Mouse (Mus musculus): ENCODE data around the gene Zfp263. TPM values are rescaled to one million over a fixed set of nuclear protein-coding genes. Genes with fewer than 3 reads are reported as not detected.
A peak's percentile ranks its signal among the peaks of the same experiment; 100 is the strongest.

Gene Zfp263
- polyA plus RNA-seq, 1 experiment from 2014 or later: 27.3 TPM

- WGBS: 80% methylated on average over 1 of the region's 1 CpGs
- Histone ChIP-seq H3K4me3 (ENCODE audit: low read depth, low read length) (no peak overlapping the region), H3K9ac (ENCODE audit: low read length) (no peak overlapping the region)
Observed at GRCm38 (mm10) chr16:3733198-3733732, 10.6 kb upstream of the Zfp263 start.

DNA sequence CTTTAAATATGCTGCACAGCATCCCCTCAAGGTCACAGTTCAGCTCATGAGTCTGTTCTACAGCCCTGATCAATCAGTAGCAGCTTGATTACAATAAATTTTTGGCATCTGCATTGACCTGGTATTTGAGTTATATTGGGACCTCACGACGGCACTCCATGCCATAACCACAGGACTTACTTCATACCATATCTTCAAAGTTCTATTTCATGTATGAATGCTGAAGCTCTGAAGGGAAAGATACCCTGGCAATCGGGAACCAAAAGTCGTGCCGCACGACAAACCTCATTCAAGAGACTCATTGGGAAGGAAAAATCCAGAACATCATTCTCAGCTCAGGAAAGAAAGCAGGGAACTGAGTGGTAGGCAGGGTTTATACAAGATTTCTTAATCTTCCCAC, 1.4 kb upstream of the Zfp263 start:
- no peak overlapping the region for H3K4me3 ChIP-seq (ENCODE audit: low read depth, low read length)
- H3K36me3 ChIP-seq (ENCODE audit: control insufficient read depth, insufficient read depth, low read length): peaks cover 10% of the 10 kb centered on the region
- ATAC-seq (no peak), DNase-seq (ENCODE audit: low spot score) (no peak)
- no peak overlapping the region for H3K4me2 ChIP-seq (ENCODE audit: low read length)
- H3K4me1 ChIP-seq (ENCODE audit: control insufficient read depth, insufficient read depth, low read length): peaks cover 12% of the 10 kb centered on the region
- H3K27ac ChIP-seq (ENCODE audit: low read depth, low read length): no peak overlapping the region
- no peak overlapping the region for H3K9ac ChIP-seq (ENCODE audit: low read length)
- no peaks in the 10 kb centered on the region for H3K27me3 ChIP-seq (replicated peaks; ENCODE audit: control insufficient read depth, insufficient read depth, low read length)
- no peaks in the 10 kb centered on the region for H3K9me3 ChIP-seq (replicated peaks; ENCODE audit: control insufficient read depth, low read length)
- WGBS: 96% methylated on average over 6 of the region's 6 CpGs

More at GRCm38 (mm10) chr16:3733198-3733732, 10.6 kb upstream of the Zfp263 start:
- DNase-seq (ENCODE audit: low spot score) (no peak), ATAC-seq (no peak)
- H3K9me3 ChIP-seq (replicated peaks; ENCODE audit: control insufficient read depth, low read length): no peaks in the 10 kb centered on the region
- no peaks in the 10 kb centered on the region for H3K27me3 ChIP-seq (replicated peaks; ENCODE audit: control insufficient read depth, insufficient read depth, low read length)
- H3K27ac ChIP-seq (ENCODE audit: low read depth, low read length): no peak overlapping the region
- H3K36me3 ChIP-seq (ENCODE audit: control insufficient read depth, insufficient read depth, low read length): no peaks in the 10 kb centered on the region
- no peak overlapping the region for H3K4me2 ChIP-seq (ENCODE audit: low read length)
- H3K4me1 ChIP-seq (ENCODE audit: control insufficient read depth, insufficient read depth, low read length): no peaks in the 10 kb centered on the region

DNA sequence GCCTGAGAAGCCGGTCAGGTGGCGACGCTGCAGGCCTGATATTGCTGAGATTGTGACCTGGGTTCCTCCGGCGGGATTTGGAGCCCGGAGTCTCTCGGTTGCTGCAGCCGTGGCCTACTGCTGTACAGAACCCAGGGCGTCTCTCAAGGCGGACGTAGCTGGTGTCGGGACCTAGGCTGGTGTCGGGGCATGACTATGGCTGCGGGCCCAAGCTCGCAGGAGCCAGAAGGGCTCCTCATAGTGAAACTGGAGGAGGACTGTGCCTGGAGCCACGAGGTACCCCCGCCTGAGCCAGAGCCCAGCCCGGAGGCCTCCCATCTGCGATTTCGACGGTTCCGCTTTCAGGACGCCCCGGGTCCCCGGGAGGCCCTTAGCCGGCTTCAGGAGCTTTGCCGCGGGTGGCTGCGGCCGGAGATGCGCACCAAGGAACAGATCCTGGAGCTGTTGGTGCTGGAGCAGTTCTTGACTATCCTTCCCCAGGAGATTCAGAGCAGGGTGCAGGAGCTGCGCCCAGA, 350 bp downstream of the Zfp263 start:
- H3K4me3 ChIP-seq (ENCODE audit: low read depth, low read length): peak overlapping the region; percentile 81
- H3K9ac ChIP-seq (ENCODE audit: low read length): peak overlapping the region; percentile 91
- H3K27me3 ChIP-seq (replicated peaks; ENCODE audit: control insufficient read depth, insufficient read depth, low read length): no peaks in the 10 kb centered on the region
- peak overlapping the region; percentile 93 for H3K4me2 ChIP-seq (ENCODE audit: low read length)
- H3K4me1 ChIP-seq (ENCODE audit: control insufficient read depth, insufficient read depth, low read length): peaks cover 12% of the 10 kb centered on the region
- WGBS: 0% methylated on average over 32 of the region's 32 CpGs
- DNase-seq (ENCODE audit: low spot score): no peak
- peaks cover 25% of the 10 kb centered on the region for H3K36me3 ChIP-seq (ENCODE audit: control insufficient read depth, insufficient read depth, low read length)
- peaks cover 15% of the 10 kb centered on the region for H3K9me3 ChIP-seq (replicated peaks; ENCODE audit: control insufficient read depth, low read length)
- H3K27ac ChIP-seq (ENCODE audit: low read depth, low read length): peak overlapping the region; percentile 83
- peak; percentile 56; the same call in 1 of the 2 replicates for ATAC-seq

GRCm38 (mm10) chr16:3745656-3746055, 1.8 kb downstream of the Zfp263 start:
- Histone ChIP-seq H3K36me3 (ENCODE audit: control insufficient read depth, insufficient read depth, low read length) (peaks cover 38% of the 10 kb centered on the region), H3K4me2 (ENCODE audit: low read length) (peak overlapping the region; percentile 93), H3K4me1 (ENCODE audit: control insufficient read depth, insufficient read depth, low read length) (peaks cover 12% of the 10 kb centered on the region), H3K4me3 (ENCODE audit: low read depth, low read length) (0 out of 2 replicates have a peak overlapping the region, but pooled peaks have one; percentile 8), H3K9me3 (replicated peaks; ENCODE audit: control insufficient read depth, low read length) (peaks cover 26% of the 10 kb centered on the region), H3K9ac (ENCODE audit: low read length) (peak overlapping the region; percentile 8; the same call in 1 of the 2 replicates), H3K27me3 (replicated peaks; ENCODE audit: control insufficient read depth, insufficient read depth, low read length) (no peaks in the 10 kb centered on the region), H3K27ac (ENCODE audit: low read depth, low read length) (no peak overlapping the region)
- ATAC-seq (no peak), DNase-seq (ENCODE audit: low spot score) (no peak)
- 88% methylated on average over 4 of the region's 4 CpGs for WGBS

DNA sequence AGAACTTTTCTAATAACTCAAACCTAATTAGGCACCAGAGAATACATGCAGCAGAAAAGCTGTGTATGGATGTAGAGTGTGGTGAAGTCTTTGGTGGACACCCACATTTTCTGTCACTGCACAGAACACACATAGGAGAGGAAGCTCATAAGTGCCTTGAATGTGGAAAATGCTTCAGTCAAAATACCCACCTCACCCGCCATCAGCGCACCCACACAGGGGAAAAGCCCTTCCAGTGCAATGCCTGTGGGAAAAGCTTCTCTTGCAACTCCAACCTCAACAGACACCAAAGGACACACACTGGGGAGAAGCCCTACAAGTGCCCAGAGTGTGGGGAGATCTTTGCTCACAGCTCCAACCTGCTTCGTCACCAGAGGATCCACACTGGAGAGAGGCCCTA, 5.1 kb downstream of the Zfp263 start:
- ATAC-seq (no peak), DNase-seq (ENCODE audit: low spot score) (no peak)
- Histone ChIP-seq H3K9ac (ENCODE audit: low read length) (no peak overlapping the region), H3K4me2 (ENCODE audit: low read length) (no peak overlapping the region), H3K9me3 (replicated peaks; ENCODE audit: control insufficient read depth, low read length) (peaks cover 30% of the 10 kb centered on the region), H3K27ac (ENCODE audit: low read depth, low read length) (no peak overlapping the region), H3K4me1 (ENCODE audit: control insufficient read depth, insufficient read depth, low read length) (peaks cover 12% of the 10 kb centered on the region), H3K36me3 (ENCODE audit: control insufficient read depth, insufficient read depth, low read length) (peaks cover 59% of the 10 kb centered on the region), H3K27me3 (replicated peaks; ENCODE audit: control insufficient read depth, insufficient read depth, low read length) (no peaks in the 10 kb centered on the region), H3K4me3 (ENCODE audit: low read depth, low read length) (no peak overlapping the region)
- WGBS: 98% methylated on average over 3 of the region's 3 CpGs

GRCm38 (mm10) chr16:3771603-3772002, 27.7 kb downstream of the Zfp263 start:
- 92% methylated on average over 4 of the region's 4 CpGs for WGBS
- H3K9ac ChIP-seq (ENCODE audit: low read length): no peak overlapping the region

GRCm38 (mm10) chr16:3776365-3776764, 32.5 kb downstream of the Zfp263 start:
- no peak for ATAC-seq
- DNase-seq (ENCODE audit: low spot score): no peak
- 85% methylated on average over 3 of the region's 3 CpGs for WGBS
- Histone ChIP-seq H3K27me3 (replicated peaks; ENCODE audit: control insufficient read depth, insufficient read depth, low read length) (no peaks in the 10 kb centered on the region), H3K4me3 (ENCODE audit: low read depth, low read length) (no peak overlapping the region), H3K9me3 (replicated peaks; ENCODE audit: control insufficient read depth, low read length) (no peaks in the 10 kb centered on the region), H3K4me2 (ENCODE audit: low read length) (no peak overlapping the region), H3K4me1 (ENCODE audit: control insufficient read depth, insufficient read depth, low read length) (no peaks in the 10 kb centered on the region; the same call in 1 of the 2 replicates), H3K27ac (ENCODE audit: low read depth, low read length) (no peak overlapping the region), H3K9ac (ENCODE audit: low read length) (no peak overlapping the region), H3K36me3 (ENCODE audit: control insufficient read depth, insufficient read depth, low read length) (no peaks in the 10 kb centered on the region)

More at GRCm38 (mm10) chr16:3771603-3772002, 27.7 kb downstream of the Zfp263 start:
- H3K27ac ChIP-seq (ENCODE audit: low read depth, low read length): no peak overlapping the region
- no peaks in the 10 kb centered on the region for H3K9me3 ChIP-seq (replicated peaks; ENCODE audit: control insufficient read depth, low read length)
- H3K36me3 ChIP-seq (ENCODE audit: control insufficient read depth, insufficient read depth, low read length): no peaks in the 10 kb centered on the region
- no peaks in the 10 kb centered on the region for H3K4me1 ChIP-seq (ENCODE audit: control insufficient read depth, insufficient read depth, low read length)
- H3K4me2 ChIP-seq (ENCODE audit: low read length): no peak overlapping the region
- ATAC-seq: no peak
- H3K27me3 ChIP-seq (replicated peaks; ENCODE audit: control insufficient read depth, insufficient read depth, low read length): no peaks in the 10 kb centered on the region
- no peak for DNase-seq (ENCODE audit: low spot score)
- no peak overlapping the region for H3K4me3 ChIP-seq (ENCODE audit: low read depth, low read length)

DNA sequence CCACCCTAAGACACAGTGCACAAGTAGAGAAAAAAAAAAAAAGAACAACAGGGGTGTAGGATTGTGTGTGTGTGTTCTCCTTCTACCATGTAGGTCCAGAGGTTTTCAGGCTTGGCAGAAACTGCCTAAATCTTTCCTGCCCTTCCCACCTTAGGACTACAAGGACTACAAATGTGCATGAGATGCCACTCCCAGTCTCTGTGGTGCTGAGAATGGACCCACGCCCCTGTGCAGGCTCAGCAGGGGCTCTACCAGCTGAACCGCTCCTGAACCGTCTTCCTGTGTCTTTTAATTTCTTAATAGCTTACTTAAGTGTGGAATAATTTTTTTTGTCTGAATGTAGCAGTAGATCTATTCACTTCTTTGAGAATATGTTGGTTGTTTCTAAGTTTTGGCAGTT, 34.1 kb downstream of the Zfp263 start:
- no peak for ATAC-seq
- no peak overlapping the region for H3K27ac ChIP-seq (ENCODE audit: low read depth, low read length)
- WGBS: 75% methylated on average over 3 of the region's 3 CpGs

DNA sequence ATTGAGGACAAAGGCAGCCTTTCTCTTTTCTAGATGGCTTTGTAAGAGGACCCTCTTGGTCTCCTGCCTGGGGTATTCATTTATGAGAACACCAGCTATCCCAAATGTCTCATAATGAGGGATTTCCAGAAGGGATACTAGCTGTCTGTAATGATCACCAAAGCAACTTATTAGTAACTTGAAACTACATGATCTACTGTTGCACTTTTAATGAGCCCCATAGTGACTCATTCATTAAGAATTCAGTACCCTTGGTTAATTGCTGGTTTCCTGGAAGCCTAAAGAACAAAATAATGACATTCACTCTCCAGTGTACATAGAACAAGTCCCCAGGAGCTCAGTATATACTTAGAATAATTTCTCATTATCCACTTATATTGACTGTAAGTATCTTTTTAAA, 37.3 kb downstream of the Zfp263 start:
- no peaks in the 10 kb centered on the region for H3K27me3 ChIP-seq (replicated peaks; ENCODE audit: control insufficient read depth, insufficient read depth, low read length)
- H3K4me1 ChIP-seq (ENCODE audit: control insufficient read depth, insufficient read depth, low read length): no peaks in the 10 kb centered on the region; the same call in 1 of the 2 replicates
- H3K9me3 ChIP-seq (replicated peaks; ENCODE audit: control insufficient read depth, low read length): no peaks in the 10 kb centered on the region
- H3K9ac ChIP-seq (ENCODE audit: low read length): no peak overlapping the region
- peak; percentile 32; the same call in 1 of the 2 replicates for ATAC-seq
- no peak overlapping the region for H3K4me3 ChIP-seq (ENCODE audit: low read depth, low read length)
- no peak overlapping the region for H3K27ac ChIP-seq (ENCODE audit: low read depth, low read length)
- DNase-seq (ENCODE audit: low spot score): peak; percentile 47
- H3K4me2 ChIP-seq (ENCODE audit: low read length): no peak overlapping the region
- no peaks in the 10 kb centered on the region for H3K36me3 ChIP-seq (ENCODE audit: control insufficient read depth, insufficient read depth, low read length)

More for the DNA sequence above, 34.1 kb downstream of the Zfp263 start:
- no peak overlapping the region for H3K9ac ChIP-seq (ENCODE audit: low read length)
- DNase-seq (ENCODE audit: low spot score): no peak
- no peaks in the 10 kb centered on the region for H3K36me3 ChIP-seq (ENCODE audit: control insufficient read depth, insufficient read depth, low read length)
- H3K4me1 ChIP-seq (ENCODE audit: control insufficient read depth, insufficient read depth, low read length): no peaks in the 10 kb centered on the region; the same call in 1 of the 2 replicates
- no peaks in the 10 kb centered on the region for H3K27me3 ChIP-seq (replicated peaks; ENCODE audit: control insufficient read depth, insufficient read depth, low read length)
- H3K4me3 ChIP-seq (ENCODE audit: low read depth, low read length): no peak overlapping the region
- H3K9me3 ChIP-seq (replicated peaks; ENCODE audit: control insufficient read depth, low read length): no peaks in the 10 kb centered on the region
- no peak overlapping the region for H3K4me2 ChIP-seq (ENCODE audit: low read length)
